Mouse (Mus musculus) c-Kit-positive CD71-negative TER-119-negative erythroid progenitor cells, embryonic 14.5 days (primary cell): ENCODE results near the gene Lpin2.
A peak's percentile ranks its signal among the peaks of the same experiment; 100 is the strongest.

Source experiments
- DNase-seq: peaks from one replicate; pipeline ENCODE4 v3.0.0-alpha.2; 2013; ENCODE audit warnings: low read depth

The Lpin2 gene

GRCm38 (mm10) chr17:71233210-71233609, 50.9 kb downstream of the Lpin2 start:
- DNase-seq: no peak

GRCm38 (mm10) chr17:71234041-71234594, 51.8 kb downstream of the Lpin2 start:
- DNase-seq: no peak

GRCm38 (mm10) chr17:71235229-71235958, 53.0 kb downstream of the Lpin2 start:
- DNase-seq: no peak

- DNase-seq: no peak
These were observed 56.1 kb downstream of the Lpin2 start for GRCm38 (mm10) chr17:71238494-71238893.

- DNase-seq: no peak
These were observed 58.5 kb downstream of the Lpin2 start for GRCm38 (mm10) chr17:71240811-71241210.

GRCm38 (mm10) chr17:71242666-71243065, 60.3 kb downstream of the Lpin2 start:
- no peak for DNase-seq

- no peak for DNase-seq
These were observed 62.8 kb downstream of the Lpin2 start for GRCm38 (mm10) chr17:71245133-71245532.

- no peak for DNase-seq
These were observed 63.7 kb downstream of the Lpin2 start for GRCm38 (mm10) chr17:71246022-71246421.

- no peak for DNase-seq
These were observed 66.6 kb downstream of the Lpin2 start for GRCm38 (mm10) chr17:71248963-71249362.

GRCm38 (mm10) chr17:71250046-71250445, 67.7 kb downstream of the Lpin2 start:
- no peak for DNase-seq

GRCm38 (mm10) chr17:71250819-71251600, 68.7 kb downstream of the Lpin2 start:
- no peak for DNase-seq

- DNase-seq: no peak
These were observed 69.2 kb downstream of the Lpin2 start for GRCm38 (mm10) chr17:71251601-71252001.

GRCm38 (mm10) chr17:71252101-71252500, 69.7 kb downstream of the Lpin2 start:
- DNase-seq: no peak

- DNase-seq: no peak
These were observed 71.0 kb downstream of the Lpin2 start for GRCm38 (mm10) chr17:71253391-71253790.

GRCm38 (mm10) chr17:71254106-71254505, 71.7 kb downstream of the Lpin2 start:
- no peak for DNase-seq

- DNase-seq: no peak
These were observed 72.4 kb downstream of the Lpin2 start for GRCm38 (mm10) chr17:71254736-71255135.

- DNase-seq: no peak
These were observed 73.8 kb downstream of the Lpin2 start for GRCm38 (mm10) chr17:71256068-71256615.

- DNase-seq: peak; percentile 57
These were observed 74.6 kb downstream of the Lpin2 start for GRCm38 (mm10) chr17:71256806-71257536.

- no peak for DNase-seq
These were observed 77.4 kb downstream of the Lpin2 start for GRCm38 (mm10) chr17:71259727-71260126.

GRCm38 (mm10) chr17:71260658-71261057, 78.3 kb downstream of the Lpin2 start:
- DNase-seq: no peak

GRCm38 (mm10) chr17:71263136-71263535, 80.8 kb downstream of the Lpin2 start:
- DNase-seq: no peak

- no peak for DNase-seq
These were observed 82.4 kb downstream of the Lpin2 start for GRCm38 (mm10) chr17:71264739-71265138.
